Mouse (Mus musculus) heart, embryonic 10.5 days (tissue): ENCODE measurements around the gene Sbds. TPM values are rescaled to one million over a fixed set of nuclear protein-coding genes. Genes with fewer than 3 reads are reported as not detected.
A peak's percentile ranks its signal among the peaks of the same experiment; 100 is the strongest.

Source experiments
- DNase-seq: peaks from one replicate; pipeline ENCODE4 v3.0.0-alpha.2; 2017; ENCODE audit warnings: low spot score
- H3K27ac ChIP-seq: fragments of 300-500 bp; sonication (generic); 2 replicates; pipeline ENCODE4 v1.5.1; 2016; ENCODE audit warnings: mild to moderate bottlenecking
- H3K27me3 ChIP-seq: fragments of 300-500 bp; sonication (generic); 2 replicates; pipeline ENCODE4 v1.6.1; 2016; ENCODE audit warnings: mild to moderate bottlenecking; ENCODE audit not compliant: poor library complexity, insufficient read depth, severe bottlenecking
- H3K36me3 ChIP-seq: fragments of 300-500 bp; sonication (generic); 2 replicates; pipeline ENCODE4 v1.6.1; 2016; ENCODE audit warnings: mild to moderate bottlenecking, moderate library complexity
- H3K4me1 ChIP-seq: fragments of 300-500 bp; sonication (generic); 2 replicates; pipeline ENCODE4 v1.6.1; 2016; ENCODE audit warnings: mild to moderate bottlenecking
- H3K4me3 ChIP-seq: fragments of 300-500 bp; sonication (generic); 2 replicates; pipeline ENCODE4 v1.5.1; 2016; ENCODE audit warnings: mild to moderate bottlenecking, moderate library complexity
- H3K9me3 ChIP-seq: fragments of 300-500 bp; sonication (generic); 2 replicates; pipeline ENCODE4 v1.6.1; 2016; ENCODE audit warnings: mild to moderate bottlenecking, moderate library complexity
- WGBS: fragments of 180-500 bp; shearing (Covaris S2); methylation state at CpG from one replicate; pipeline ENCODE4 v1.1.7; 2016; 5-methylcytosine and 5-hydroxymethylcytosine counted together
- polyA plus RNA-seq: library from polyadenylated mRNA; unstranded; fragments of >200 nt; fragmentation: Nextera tagmentation; extraction: Ambion mirVana; gene quantifications from 2 replicates; pipeline ENCODE4 v1.2.1, GENCODE M21; 2016

Gene Sbds
- polyA plus RNA-seq, 1 experiment from 2014 or later: 74.8 TPM

DNA sequence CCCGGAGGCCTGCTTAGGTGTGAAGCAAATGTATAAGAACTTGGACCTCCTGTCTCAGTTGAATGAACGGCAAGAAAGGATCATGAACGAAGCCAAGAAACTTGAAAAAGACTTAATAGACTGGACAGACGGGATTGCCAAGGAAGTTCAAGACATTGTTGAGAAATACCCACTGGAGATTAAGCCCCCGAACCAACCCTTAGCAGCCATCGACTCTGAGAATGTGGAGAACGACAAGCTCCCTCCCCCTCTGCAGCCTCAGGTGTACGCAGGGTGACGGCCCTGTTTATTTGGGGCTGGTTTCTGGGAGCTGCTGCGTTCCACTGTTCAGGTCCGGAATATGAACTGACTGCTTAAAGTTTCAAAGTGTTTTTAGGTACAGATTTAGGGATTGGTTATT is 42.4 kb downstream of the Sbds start:
- Histone ChIP-seq H3K9me3 (no peaks in the 10 kb centered on the region), H3K4me1 (no peaks in the 10 kb centered on the region), H3K36me3 (peaks cover 68% of the 10 kb centered on the region), H3K4me3 (no peak overlapping the region), H3K27ac (no peak overlapping the region), H3K27me3 (no peaks in the 10 kb centered on the region)
- 92% methylated on average over 11 of the region's 11 CpGs for WGBS
- DNase-seq: no peak

DNA sequence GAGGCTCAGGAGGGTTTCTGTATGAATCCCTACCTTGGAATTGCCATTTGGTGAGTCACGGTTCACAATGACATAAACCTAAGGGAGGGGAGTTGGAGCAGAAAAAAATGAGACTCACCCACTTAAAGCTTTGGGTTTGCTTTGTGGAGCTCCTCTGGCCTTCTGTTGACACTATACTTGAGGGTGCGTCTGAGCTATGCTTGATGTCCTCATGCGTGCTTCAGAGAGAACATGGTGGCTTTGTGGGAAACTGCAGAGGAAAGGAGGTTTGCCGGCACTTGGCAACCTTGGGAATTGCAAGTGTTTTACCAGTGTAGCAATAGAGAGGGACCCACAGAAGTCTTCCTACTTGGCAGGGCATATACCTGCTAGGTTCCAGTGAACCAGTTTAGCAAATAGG is 48.0 kb downstream of the Sbds start:
- Histone ChIP-seq H3K27me3 (no peaks in the 10 kb centered on the region), H3K9me3 (no peaks in the 10 kb centered on the region), H3K4me3 (no peak overlapping the region), H3K4me1 (no peaks in the 10 kb centered on the region), H3K27ac (no peak overlapping the region), H3K36me3 (peaks cover 69% of the 10 kb centered on the region)
- DNase-seq: no peak
- WGBS: 93% methylated on average over 4 of the region's 4 CpGs

DNA sequence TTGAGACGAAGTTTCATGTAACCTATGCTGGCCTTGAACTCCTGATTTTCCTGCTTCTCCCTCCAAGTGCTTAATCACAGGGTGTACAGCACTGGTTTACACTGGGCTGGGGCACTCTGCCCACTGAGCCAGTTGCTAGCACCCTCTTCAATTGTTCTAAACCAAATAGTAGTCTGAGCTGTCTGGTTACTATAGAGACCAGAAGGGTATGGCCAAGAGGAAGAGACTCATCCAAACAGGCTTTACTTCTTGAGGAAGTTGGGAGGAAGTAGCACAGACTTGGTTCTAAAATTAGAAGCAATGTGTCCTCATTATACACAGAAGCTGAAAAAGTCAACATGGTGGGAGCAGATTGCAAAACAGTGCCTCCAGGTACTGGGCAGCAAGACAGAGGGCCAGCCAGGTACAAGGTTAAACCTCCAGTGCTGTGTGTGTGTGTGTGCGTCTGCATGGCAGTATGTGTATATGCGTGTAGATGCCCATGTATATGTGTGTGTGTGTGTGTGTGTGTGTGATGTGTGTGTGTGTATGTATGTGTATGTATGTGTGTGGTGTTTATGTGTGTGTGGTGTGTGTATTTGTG is 49.8 kb downstream of the Sbds start:
- no peak overlapping the region for H3K4me3 ChIP-seq
- WGBS: 92% methylated on average over 3 of the region's 3 CpGs
- no peaks in the 10 kb centered on the region for H3K4me1 ChIP-seq
- DNase-seq: no peak
- no peaks in the 10 kb centered on the region for H3K9me3 ChIP-seq
- H3K27ac ChIP-seq: no peak overlapping the region
- no peaks in the 10 kb centered on the region for H3K27me3 ChIP-seq
- H3K36me3 ChIP-seq: peaks cover 63% of the 10 kb centered on the region

DNA sequence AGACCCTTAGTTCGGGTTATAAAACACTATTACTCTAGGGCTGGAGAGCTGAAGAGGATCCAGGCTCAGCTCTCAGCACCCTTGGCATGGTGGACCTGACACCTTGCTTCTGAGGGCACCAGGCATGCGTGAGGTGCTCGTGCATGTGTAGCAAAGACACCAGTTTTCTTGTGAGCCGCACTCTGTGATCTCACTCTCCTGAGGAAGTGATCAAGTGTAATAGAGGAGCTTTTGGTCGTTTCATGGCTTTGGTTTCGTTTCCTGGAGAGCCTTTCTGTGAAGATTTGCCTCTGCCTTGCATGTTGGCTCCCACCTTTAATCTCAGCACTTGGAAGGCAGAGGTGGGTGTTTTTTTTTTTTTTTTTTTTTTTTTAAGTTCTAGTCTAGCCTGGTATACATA is 50.8 kb downstream of the Sbds start:
- Histone ChIP-seq H3K4me1 (no peaks in the 10 kb centered on the region), H3K9me3 (no peaks in the 10 kb centered on the region), H3K4me3 (no peak overlapping the region), H3K36me3 (peaks cover 55% of the 10 kb centered on the region), H3K27me3 (no peaks in the 10 kb centered on the region), H3K27ac (no peak overlapping the region)
- WGBS: 86% methylated on average over 6 of the region's 6 CpGs
- no peak for DNase-seq

DNA sequence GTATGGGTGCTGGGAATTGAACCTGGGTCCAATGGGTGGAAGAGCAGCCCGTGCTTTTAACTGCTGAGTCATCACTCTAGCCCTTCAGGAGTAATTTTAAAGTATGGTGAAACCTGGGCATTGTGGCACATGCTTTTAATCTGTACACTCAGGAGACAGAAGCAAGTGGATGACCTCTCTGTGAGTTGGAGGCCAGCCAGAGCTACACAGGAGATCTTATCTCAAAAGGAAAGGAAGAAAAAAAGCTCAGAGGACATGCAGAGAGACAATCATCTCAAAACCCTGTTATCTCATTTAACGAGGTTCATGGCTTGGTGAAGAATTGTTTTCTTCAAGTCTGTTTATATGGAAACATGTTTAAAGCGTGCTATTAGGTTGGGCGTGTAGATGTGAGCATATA is 51.4 kb downstream of the Sbds start:
- no peaks in the 10 kb centered on the region for H3K9me3 ChIP-seq
- no peaks in the 10 kb centered on the region for H3K27me3 ChIP-seq
- no peak overlapping the region for H3K4me3 ChIP-seq
- no peaks in the 10 kb centered on the region for H3K4me1 ChIP-seq
- no peak overlapping the region for H3K27ac ChIP-seq
- peaks cover 55% of the 10 kb centered on the region for H3K36me3 ChIP-seq
- no peak for DNase-seq
- WGBS: 80% methylated on average over 4 of the region's 4 CpGs

DNA sequence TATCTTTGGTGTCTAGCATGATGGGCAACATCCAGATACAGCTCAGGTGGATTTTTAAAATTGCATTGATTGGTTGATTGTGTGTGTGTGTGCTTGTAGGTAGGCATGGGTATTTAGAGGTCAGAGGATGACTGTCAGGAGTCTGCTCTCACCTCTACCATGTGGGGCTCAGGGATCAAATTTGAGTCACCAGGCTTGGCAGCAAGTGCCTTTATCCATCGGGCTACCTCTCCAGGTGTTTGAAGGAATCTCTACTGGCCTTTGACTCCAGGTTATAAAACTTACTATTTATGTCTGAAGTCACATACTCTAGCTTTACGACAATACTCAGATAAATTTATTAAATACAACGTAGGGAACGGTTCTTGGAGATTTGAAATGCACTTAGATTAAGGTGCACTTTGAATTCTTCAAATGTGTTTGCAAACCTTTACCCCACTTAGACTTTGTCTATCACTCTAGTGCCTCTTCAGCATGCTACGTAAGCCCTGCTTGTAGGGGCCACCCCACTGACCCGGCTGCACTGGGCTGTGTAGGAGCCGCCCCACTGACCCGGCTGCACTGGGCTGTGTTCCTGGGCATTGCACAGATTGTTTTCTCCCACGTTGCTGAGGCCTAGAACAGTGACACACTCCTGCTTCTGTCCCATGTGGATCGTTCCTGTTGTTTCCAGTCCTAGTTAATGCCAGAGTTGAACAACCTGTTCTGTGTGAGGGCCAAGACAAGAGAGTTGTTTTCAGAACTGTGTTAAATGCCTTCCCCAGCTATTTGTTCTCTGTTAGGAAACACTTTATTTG is 54.9 kb downstream of the Sbds start:
- 85% methylated on average over 10 of the region's 10 CpGs for WGBS
- H3K4me1 ChIP-seq: peaks cover 21% of the 10 kb centered on the region
- no peaks in the 10 kb centered on the region for H3K27me3 ChIP-seq
- H3K27ac ChIP-seq: no peak overlapping the region
- DNase-seq: no peak
- no peak overlapping the region for H3K4me3 ChIP-seq
- H3K36me3 ChIP-seq: peaks cover 50% of the 10 kb centered on the region
- H3K9me3 ChIP-seq: no peaks in the 10 kb centered on the region

DNA sequence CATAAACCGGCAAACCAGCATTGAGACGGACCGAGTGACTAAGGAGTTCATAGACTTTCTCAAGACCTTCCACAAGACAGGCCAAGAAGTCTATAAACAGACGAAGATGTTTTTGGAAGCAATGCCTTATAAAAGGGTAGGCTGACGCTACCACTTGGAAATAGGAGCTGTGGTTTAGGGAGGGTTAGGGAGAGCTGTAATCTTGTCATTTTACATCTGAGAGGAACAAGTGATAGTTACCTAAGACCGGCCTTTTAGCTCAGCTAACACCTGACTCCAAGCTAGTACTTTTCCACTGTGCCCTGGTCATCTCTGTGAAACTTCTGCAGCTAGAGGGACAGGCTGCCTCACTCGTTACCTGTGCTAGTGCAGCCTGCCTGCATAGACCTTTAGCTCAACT is 57.3 kb downstream of the Sbds start:
- H3K27ac ChIP-seq: no peak overlapping the region
- no peak for DNase-seq
- H3K36me3 ChIP-seq: peaks cover 58% of the 10 kb centered on the region
- H3K4me3 ChIP-seq: no peak overlapping the region
- WGBS: 88% methylated on average over 7 of the region's 7 CpGs
- H3K9me3 ChIP-seq: no peaks in the 10 kb centered on the region
- H3K4me1 ChIP-seq: peaks cover 21% of the 10 kb centered on the region
- H3K27me3 ChIP-seq: no peaks in the 10 kb centered on the region

DNA sequence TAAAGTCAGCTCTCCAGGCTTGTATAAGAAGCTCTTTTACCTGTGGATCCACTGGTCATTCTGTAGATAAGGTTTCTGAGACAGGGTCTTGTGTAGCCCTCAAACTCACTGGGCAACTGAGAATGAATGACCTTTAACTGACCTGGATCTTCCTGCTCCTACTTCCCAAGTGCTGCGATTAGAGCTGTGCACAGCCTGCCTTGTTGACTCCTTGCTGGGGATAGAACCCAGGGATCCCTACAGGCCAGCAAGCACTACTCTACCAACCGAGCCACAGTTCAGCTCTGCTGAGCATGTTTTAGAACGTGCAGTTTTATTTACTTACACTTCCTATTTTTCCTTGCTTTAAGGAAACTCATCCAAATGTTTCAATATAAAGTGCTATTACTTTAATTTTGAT is 57.9 kb downstream of the Sbds start:
- WGBS: 76% methylated on average over 3 of the region's 3 CpGs

DNA sequence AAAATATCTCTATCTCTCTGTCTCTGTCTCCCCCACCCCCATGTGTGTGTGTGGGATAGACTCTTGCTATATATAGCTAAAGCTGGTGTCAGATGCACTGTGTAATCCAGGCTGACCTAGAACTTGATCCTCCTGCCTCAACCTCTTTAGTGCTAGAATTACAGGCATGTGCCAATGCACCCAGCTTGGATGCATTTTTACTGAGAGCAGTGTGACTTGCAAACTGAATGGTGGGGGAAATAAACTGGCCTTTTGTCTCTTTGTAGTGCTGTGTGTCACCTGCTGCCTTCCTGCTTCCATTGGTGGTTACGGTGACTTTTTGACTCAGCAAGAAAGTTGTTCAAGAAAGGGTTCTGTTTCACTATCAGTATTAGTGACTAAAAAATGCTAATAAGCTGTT is 59.0 kb downstream of the Sbds start:
- Histone ChIP-seq H3K36me3 (peaks cover 62% of the 10 kb centered on the region), H3K9me3 (no peaks in the 10 kb centered on the region), H3K4me3 (no peak overlapping the region), H3K27ac (peak overlapping the region; percentile 4; the same call in 1 of the 2 replicates), H3K27me3 (no peaks in the 10 kb centered on the region), H3K4me1 (peaks cover 24% of the 10 kb centered on the region)
- WGBS: 89% methylated on average over 1 of the region's 1 CpGs
- DNase-seq: no peak

More for the DNA sequence above, 57.9 kb downstream of the Sbds start:
- H3K36me3 ChIP-seq: peaks cover 58% of the 10 kb centered on the region
- no peaks in the 10 kb centered on the region for H3K27me3 ChIP-seq
- no peak overlapping the region for H3K4me3 ChIP-seq
- no peaks in the 10 kb centered on the region for H3K9me3 ChIP-seq
- peaks cover 21% of the 10 kb centered on the region for H3K4me1 ChIP-seq
- no peak overlapping the region; the same call in 1 of the 2 replicates for H3K27ac ChIP-seq
- no peak for DNase-seq

Other genes with a start within 250 kb of the Sbds start
- gene Asl, start 226.3 kb downstream of the Sbds start, polyA plus RNA-seq: 25.1 and 35.9 TPM in 2 replicates
- gene Crcp, start 226.2 kb downstream of the Sbds start, polyA plus RNA-seq: 33.1 and 39.9 TPM in 2 replicates
- 27.2 and 44.6 TPM in 2 replicates for gene Tpst1, start 182.2 kb downstream of the Sbds start, polyA plus RNA-seq
- 4.4 and 4.8 TPM in 2 replicates for gene Kctd7, start 110.7 kb downstream of the Sbds start, polyA plus RNA-seq
- 21.2 and 25.5 TPM in 2 replicates for gene Rabgef1, start 83.7 kb downstream of the Sbds start, polyA plus RNA-seq
- 30.9 and 35.7 TPM in 2 replicates for gene Tmem248, start 38.4 kb downstream of the Sbds start, polyA plus RNA-seq
- 25.2 and 26.1 TPM in 2 replicates for gene Tyw1, start 89 bp upstream of the Sbds start, polyA plus RNA-seq
- gene Caln1, start 113.9 kb upstream of the Sbds start, polyA plus RNA-seq: 0.10 and 0.21 TPM in 2 replicates
- not detected in 2 replicates for gene A330070K13Rik, start 129.1 kb upstream of the Sbds start, polyA plus RNA-seq